Mouse (Mus musculus): Measurements from ENCODE around the gene Znrf2. TPM values are rescaled to one million over a fixed set of nuclear protein-coding genes. Genes with fewer than 3 reads are reported as not detected.

Znrf2 gene
- polyA plus RNA-seq, 1 experiment from 2014 or later, result 6.0 TPM

GRCm38 (mm10) chr6:54916941-54917340 is 100.2 kb downstream of the Znrf2 start:
- H3K9ac ChIP-seq (replicated peaks; ENCODE audit: low read depth, low read length), result no peak overlapping the region
- H3K27ac ChIP-seq (ENCODE audit: low read length), result no peak overlapping the region
- H3K4me2 ChIP-seq (replicated peaks; ENCODE audit: low read depth, low read length), result no peak overlapping the region
- WGBS, result 68% methylated on average over 4 of the region's 4 CpGs
- H3K36me3 ChIP-seq (ENCODE audit: control insufficient read depth, insufficient read depth, low read length), result no peaks in the 10 kb centered on the region
- no peaks in the 10 kb centered on the region for H3K9me3 ChIP-seq (ENCODE audit: control insufficient read depth, low read depth, low read length)
- ATAC-seq (ENCODE audit: insufficient number of reproducible peaks, insufficient read depth, low FRiP score, low read depth), result no peak
- H3K27me3 ChIP-seq (ENCODE audit: control insufficient read depth, insufficient read depth, low read length), result no peaks in the 10 kb centered on the region
- H3K4me3 ChIP-seq (ENCODE audit: low read depth, low read length), result no peak overlapping the region
- no peaks in the 10 kb centered on the region for H3K4me1 ChIP-seq (ENCODE audit: control insufficient read depth, insufficient read depth, low read length)

- Histone ChIP-seq H3K4me3 (ENCODE audit: low read depth, low read length) (no peak overlapping the region), H3K36me3 (ENCODE audit: control insufficient read depth, insufficient read depth, low read length) (no peaks in the 10 kb centered on the region), H3K27ac (ENCODE audit: low read length) (no peak overlapping the region), H3K4me1 (ENCODE audit: control insufficient read depth, insufficient read depth, low read length) (no peaks in the 10 kb centered on the region), H3K27me3 (ENCODE audit: control insufficient read depth, insufficient read depth, low read length) (no peaks in the 10 kb centered on the region), H3K9ac (replicated peaks; ENCODE audit: low read depth, low read length) (no peak overlapping the region), H3K4me2 (replicated peaks; ENCODE audit: low read depth, low read length) (no peak overlapping the region), H3K9me3 (ENCODE audit: control insufficient read depth, low read depth, low read length) (no peaks in the 10 kb centered on the region)
- peak; percentile 23; the same call in 1 of the 2 replicates for ATAC-seq (ENCODE audit: insufficient number of reproducible peaks, insufficient read depth, low FRiP score, low read depth)
- WGBS, result 33% methylated on average over 4 of the region's 4 CpGs
Measured at GRCm38 (mm10) chr6:54917523-54917922, 100.8 kb downstream of the Znrf2 start.

- H3K27ac ChIP-seq (ENCODE audit: low read length), result no peak overlapping the region
- H3K9me3 ChIP-seq (ENCODE audit: control insufficient read depth, low read depth, low read length), result no peaks in the 10 kb centered on the region
- no peaks in the 10 kb centered on the region for H3K4me1 ChIP-seq (ENCODE audit: control insufficient read depth, insufficient read depth, low read length)
- H3K9ac ChIP-seq (replicated peaks; ENCODE audit: low read depth, low read length), result no peak overlapping the region
- no peaks in the 10 kb centered on the region for H3K27me3 ChIP-seq (ENCODE audit: control insufficient read depth, insufficient read depth, low read length)
- H3K36me3 ChIP-seq (ENCODE audit: control insufficient read depth, insufficient read depth, low read length), result no peaks in the 10 kb centered on the region
- WGBS, result 85% methylated on average over 5 of the region's 5 CpGs
- ATAC-seq (ENCODE audit: insufficient number of reproducible peaks, insufficient read depth, low FRiP score, low read depth), result no peak
- H3K4me3 ChIP-seq (ENCODE audit: low read depth, low read length), result no peak overlapping the region
- H3K4me2 ChIP-seq (replicated peaks; ENCODE audit: low read depth, low read length), result no peak overlapping the region
Measured at GRCm38 (mm10) chr6:54918521-54918920, 101.8 kb downstream of the Znrf2 start.

- H3K4me1 ChIP-seq (ENCODE audit: control insufficient read depth, insufficient read depth, low read length), result no peaks in the 10 kb centered on the region
- H3K27me3 ChIP-seq (ENCODE audit: control insufficient read depth, insufficient read depth, low read length), result no peaks in the 10 kb centered on the region
- 94% methylated on average over 16 of the region's 16 CpGs for WGBS
- H3K4me2 ChIP-seq (replicated peaks; ENCODE audit: low read depth, low read length), result no peak overlapping the region
- no peak overlapping the region for H3K4me3 ChIP-seq (ENCODE audit: low read depth, low read length)
- no peak overlapping the region for H3K9ac ChIP-seq (replicated peaks; ENCODE audit: low read depth, low read length)
- no peaks in the 10 kb centered on the region for H3K9me3 ChIP-seq (ENCODE audit: control insufficient read depth, low read depth, low read length)
- no peaks in the 10 kb centered on the region; the same call in 1 of the 2 replicates for H3K36me3 ChIP-seq (ENCODE audit: control insufficient read depth, insufficient read depth, low read length)
- no peak overlapping the region for H3K27ac ChIP-seq (ENCODE audit: low read length)
- no peak for ATAC-seq (ENCODE audit: insufficient number of reproducible peaks, insufficient read depth, low FRiP score, low read depth)
Measured at GRCm38 (mm10) chr6:54924538-54924937, 107.8 kb downstream of the Znrf2 start.

GRCm38 (mm10) chr6:54925736-54926440 is 109.2 kb downstream of the Znrf2 start:
- H3K36me3 ChIP-seq (ENCODE audit: control insufficient read depth, insufficient read depth, low read length), result no peaks in the 10 kb centered on the region; the same call in 1 of the 2 replicates
- H3K9ac ChIP-seq (replicated peaks; ENCODE audit: low read depth, low read length), result no peak overlapping the region
- H3K27ac ChIP-seq (ENCODE audit: low read length), result no peak overlapping the region
- no peaks in the 10 kb centered on the region for H3K9me3 ChIP-seq (ENCODE audit: control insufficient read depth, low read depth, low read length)
- no peaks in the 10 kb centered on the region for H3K4me1 ChIP-seq (ENCODE audit: control insufficient read depth, insufficient read depth, low read length)
- WGBS, result 59% methylated on average over 7 of the region's 7 CpGs
- no peak overlapping the region for H3K4me3 ChIP-seq (ENCODE audit: low read depth, low read length)
- H3K4me2 ChIP-seq (replicated peaks; ENCODE audit: low read depth, low read length), result no peak overlapping the region
- ATAC-seq (ENCODE audit: insufficient number of reproducible peaks, insufficient read depth, low FRiP score, low read depth), result no peak
- no peaks in the 10 kb centered on the region for H3K27me3 ChIP-seq (ENCODE audit: control insufficient read depth, insufficient read depth, low read length)

- no peak for ATAC-seq (ENCODE audit: insufficient number of reproducible peaks, insufficient read depth, low FRiP score, low read depth)
- H3K27ac ChIP-seq (ENCODE audit: low read length), result no peak overlapping the region
- no peak overlapping the region for H3K4me3 ChIP-seq (ENCODE audit: low read depth, low read length)
- H3K9me3 ChIP-seq (ENCODE audit: control insufficient read depth, low read depth, low read length), result no peaks in the 10 kb centered on the region
- 78% methylated on average over 2 of the region's 2 CpGs for WGBS
- no peaks in the 10 kb centered on the region; the same call in 1 of the 2 replicates for H3K36me3 ChIP-seq (ENCODE audit: control insufficient read depth, insufficient read depth, low read length)
- H3K9ac ChIP-seq (replicated peaks; ENCODE audit: low read depth, low read length), result no peak overlapping the region
- H3K4me2 ChIP-seq (replicated peaks; ENCODE audit: low read depth, low read length), result no peak overlapping the region
- no peaks in the 10 kb centered on the region for H3K27me3 ChIP-seq (ENCODE audit: control insufficient read depth, insufficient read depth, low read length)
- H3K4me1 ChIP-seq (ENCODE audit: control insufficient read depth, insufficient read depth, low read length), result no peaks in the 10 kb centered on the region
Measured at GRCm38 (mm10) chr6:54926899-54927298, 110.2 kb downstream of the Znrf2 start.

GRCm38 (mm10) chr6:54927946-54928345 is 111.2 kb downstream of the Znrf2 start:
- no peak overlapping the region for H3K4me2 ChIP-seq (replicated peaks; ENCODE audit: low read depth, low read length)
- no peaks in the 10 kb centered on the region; the same call in 1 of the 2 replicates for H3K36me3 ChIP-seq (ENCODE audit: control insufficient read depth, insufficient read depth, low read length)
- H3K27me3 ChIP-seq (ENCODE audit: control insufficient read depth, insufficient read depth, low read length), result no peaks in the 10 kb centered on the region
- H3K9me3 ChIP-seq (ENCODE audit: control insufficient read depth, low read depth, low read length), result no peaks in the 10 kb centered on the region
- H3K27ac ChIP-seq (ENCODE audit: low read length), result no peak overlapping the region
- no peak for ATAC-seq (ENCODE audit: insufficient number of reproducible peaks, insufficient read depth, low FRiP score, low read depth)
- no peak overlapping the region for H3K9ac ChIP-seq (replicated peaks; ENCODE audit: low read depth, low read length)
- WGBS, result 84% methylated on average over 6 of the region's 6 CpGs
- H3K4me1 ChIP-seq (ENCODE audit: control insufficient read depth, insufficient read depth, low read length), result no peaks in the 10 kb centered on the region
- H3K4me3 ChIP-seq (ENCODE audit: low read depth, low read length), result no peak overlapping the region

- Histone ChIP-seq H3K4me2 (replicated peaks; ENCODE audit: low read depth, low read length) (no peak overlapping the region), H3K4me3 (ENCODE audit: low read depth, low read length) (no peak overlapping the region), H3K9me3 (ENCODE audit: control insufficient read depth, low read depth, low read length) (no peaks in the 10 kb centered on the region), H3K36me3 (ENCODE audit: control insufficient read depth, insufficient read depth, low read length) (no peaks in the 10 kb centered on the region), H3K9ac (replicated peaks; ENCODE audit: low read depth, low read length) (no peak overlapping the region), H3K27me3 (ENCODE audit: control insufficient read depth, insufficient read depth, low read length) (no peaks in the 10 kb centered on the region), H3K27ac (ENCODE audit: low read length) (no peak overlapping the region), H3K4me1 (ENCODE audit: control insufficient read depth, insufficient read depth, low read length) (no peaks in the 10 kb centered on the region)
- WGBS, result 92% methylated on average over 4 of the region's 4 CpGs
- ATAC-seq (ENCODE audit: insufficient number of reproducible peaks, insufficient read depth, low FRiP score, low read depth), result no peak
Measured at GRCm38 (mm10) chr6:54931641-54932040, 114.9 kb downstream of the Znrf2 start.

- H3K27ac ChIP-seq (ENCODE audit: low read length), result no peak overlapping the region
- no peak overlapping the region for H3K9ac ChIP-seq (replicated peaks; ENCODE audit: low read depth, low read length)
- H3K36me3 ChIP-seq (ENCODE audit: control insufficient read depth, insufficient read depth, low read length), result no peaks in the 10 kb centered on the region
- ATAC-seq (ENCODE audit: insufficient number of reproducible peaks, insufficient read depth, low FRiP score, low read depth), result no peak
- H3K27me3 ChIP-seq (ENCODE audit: control insufficient read depth, insufficient read depth, low read length), result no peaks in the 10 kb centered on the region
- 92% methylated on average over 12 of the region's 12 CpGs for WGBS
- H3K4me3 ChIP-seq (ENCODE audit: low read depth, low read length), result no peak overlapping the region
- H3K4me2 ChIP-seq (replicated peaks; ENCODE audit: low read depth, low read length), result no peak overlapping the region
- H3K9me3 ChIP-seq (ENCODE audit: control insufficient read depth, low read depth, low read length), result no peaks in the 10 kb centered on the region
- no peaks in the 10 kb centered on the region for H3K4me1 ChIP-seq (ENCODE audit: control insufficient read depth, insufficient read depth, low read length)
Measured at GRCm38 (mm10) chr6:54932526-54932925, 115.8 kb downstream of the Znrf2 start.

Measured in stomach, embryonic 14.5 days (tissue).